Mouse (Mus musculus) MEL (cell line): ENCODE data around the gene Plau. TPM values are rescaled to one million over a fixed set of nuclear protein-coding genes. Genes with fewer than 3 reads are reported as not detected.

ENCODE experiments used
- DNase-seq: peaks from one replicate; pipeline ENCODE4 v3.0.0; 2011; ENCODE audit warnings: low read depth, low spot score
- H3K27ac ChIP-seq: 2 replicates; pipeline ENCODE4 v1.5.1; 2012; ENCODE audit warnings: low read depth, mild to moderate bottlenecking, control low read depth, low read length, moderate library complexity; ENCODE audit not compliant: control insufficient read depth
- H3K27me3 ChIP-seq, 2 experiments: fragments of 150-350 bp in 1 of 2; sonication (generic) in 1 of 2; 2 replicates each; pipeline ENCODE4 v1.6.1; 2012; ENCODE audit warnings: low read length in 2 of 2, mild to moderate bottlenecking in 2 of 2, improper control_type of control experiment in 1 of 2, moderate library complexity in 1 of 2; ENCODE audit not compliant: insufficient read depth in 2 of 2, control insufficient read depth in 1 of 2
- H3K36me3 ChIP-seq, 2 experiments: 2 replicates each; pipeline ENCODE4 v1.6.1; 2012 to 2014; ENCODE audit warnings: low read length in 2 of 2, improper control_type of control experiment in 1 of 2, inconsistent platforms in 1 of 2, mild to moderate bottlenecking in 1 of 2; ENCODE audit not compliant: insufficient read depth in 2 of 2, control insufficient read depth in 1 of 2
- H3K4me1 ChIP-seq, 2 experiments: fragments of 150-350 bp in 1 of 2; sonication (generic) in 1 of 2; 2 replicates each; pipeline ENCODE4 v1.6.1; 2012; ENCODE audit warnings: low read length in 2 of 2, improper control_type of control experiment in 1 of 2, mild to moderate bottlenecking in 1 of 2; ENCODE audit not compliant: insufficient read depth in 2 of 2, control insufficient read depth in 1 of 2
- H3K4me3 ChIP-seq, 2 experiments: fragments of 150-350 bp in 1 of 2; sonication (generic) in 1 of 2; 2 replicates each; pipeline ENCODE4 v1.5.1; 2012; ENCODE audit warnings: low read depth in 2 of 2, low read length in 2 of 2, mild to moderate bottlenecking in 2 of 2, moderate library complexity in 2 of 2, control low read depth in 1 of 2, improper control_type of control experiment in 1 of 2; ENCODE audit not compliant: control insufficient read depth in 1 of 2, insufficient read depth in 1 of 2
- H3K79me2 ChIP-seq: 2 replicates; pipeline ENCODE4 v1.6.1; 2012; ENCODE audit warnings: mild to moderate bottlenecking, low read length, moderate library complexity; ENCODE audit not compliant: control insufficient read depth, poor library complexity, insufficient read depth
- H3K9ac ChIP-seq: 2 replicates; pipeline ENCODE4 v1.6.1; 2012; ENCODE audit warnings: low read depth, mild to moderate bottlenecking, control low read depth, low read length, moderate library complexity; ENCODE audit not compliant: control insufficient read depth, poor library complexity, severe bottlenecking
- H3K9me3 ChIP-seq: fragments of 150-350 bp; sonication (generic); replicated peaks from 2 replicates; pipeline ENCODE4 v1.6.1; 2012; ENCODE audit warnings: mild to moderate bottlenecking, low read length, improper control_type of control experiment, moderate library complexity; ENCODE audit not compliant: insufficient read depth
- CHD1 ChIP-seq: IDR thresholded peaks from 2 replicates; pipeline ENCODE4 v1.6.1; 2012; ENCODE audit warnings: low read depth, mild to moderate bottlenecking, inconsistent platforms, low read length, improper control_type of control experiment
- ELF1 ChIP-seq: IDR thresholded peaks from 2 replicates; pipeline ENCODE4 v1.6.1; 2014; ENCODE audit warnings: low read depth, mild to moderate bottlenecking, inconsistent platforms, low read length, improper control_type of control experiment, moderate library complexity
- EP300 ChIP-seq, 2 experiments: IDR thresholded peaks; 2 replicates each; pipeline ENCODE4 v1.6.1; 2011; ENCODE audit warnings: improper control_type of control experiment in 2 of 2, low read length in 2 of 2, low read depth in 1 of 2, mild to moderate bottlenecking in 1 of 2
- ETS1 ChIP-seq: IDR thresholded peaks from 2 replicates; pipeline ENCODE4 v1.6.1; 2012; ENCODE audit warnings: low read depth, mild to moderate bottlenecking, inconsistent platforms, low read length, improper control_type of control experiment, moderate library complexity
- GATA1 ChIP-seq: IDR thresholded peaks from 2 replicates; pipeline ENCODE4 v1.6.1; 2011; ENCODE audit warnings: low read depth, low read length, improper control_type of control experiment
- HCFC1 ChIP-seq: IDR thresholded peaks from 2 replicates; pipeline ENCODE4 v1.6.1; 2012; ENCODE audit warnings: low read depth, mild to moderate bottlenecking, inconsistent platforms, low read length, improper control_type of control experiment, moderate library complexity
- JUND ChIP-seq: IDR thresholded peaks from 2 replicates; pipeline ENCODE4 v1.6.1; 2011; ENCODE audit warnings: low read depth, mild to moderate bottlenecking, improper control_type of control experiment, low read length
- MAFK ChIP-seq: IDR thresholded peaks from 2 replicates; pipeline ENCODE4 v1.6.1; 2011; ENCODE audit warnings: low read depth, mild to moderate bottlenecking, low read length, improper control_type of control experiment, borderline replicate concordance
- MAZ ChIP-seq: IDR thresholded peaks from 2 replicates; pipeline ENCODE4 v1.6.1; 2012; ENCODE audit warnings: low read depth, mild to moderate bottlenecking, inconsistent platforms, low read length, improper control_type of control experiment
- MXI1 ChIP-seq: IDR thresholded peaks from 2 replicates; pipeline ENCODE4 v1.6.1; 2011; ENCODE audit warnings: mild to moderate bottlenecking, low read depth, low read length, improper control_type of control experiment
- MYB ChIP-seq: IDR thresholded peaks from 2 replicates; pipeline ENCODE4 v1.6.1; 2011; ENCODE audit warnings: mild to moderate bottlenecking, low read depth, low read length, improper control_type of control experiment
- NELFE ChIP-seq: IDR thresholded peaks from 2 replicates; pipeline ENCODE4 v1.6.1; 2011; ENCODE audit warnings: low read depth, low read length, improper control_type of control experiment
- NRF1 ChIP-seq: IDR thresholded peaks from 2 replicates; pipeline ENCODE4 v1.6.1; 2014; ENCODE audit warnings: low read depth, mild to moderate bottlenecking, inconsistent platforms, low read length, improper control_type of control experiment, moderate library complexity; ENCODE audit not compliant: poor library complexity, insufficient read depth, severe bottlenecking
- POLR2A ChIP-seq, 2 experiments: IDR thresholded peaks; 2 replicates each; pipeline ENCODE4 v1.6.1; 2011 to 2012; ENCODE audit warnings: low read length in 2 of 2, mild to moderate bottlenecking in 2 of 2, control low read depth in 1 of 2, improper control_type of control experiment in 1 of 2, low read depth in 1 of 2, moderate library complexity in 1 of 2; ENCODE audit not compliant: control insufficient read depth in 1 of 2, insufficient read depth in 1 of 2, poor library complexity in 1 of 2
- POLR2AphosphoS2 ChIP-seq: IDR thresholded peaks from 2 replicates; pipeline ENCODE4 v1.6.1; 2011; ENCODE audit warnings: low read length, improper control_type of control experiment
- RAD21 ChIP-seq: IDR thresholded peaks from 2 replicates; pipeline ENCODE4 v1.6.1; 2011; ENCODE audit warnings: mild to moderate bottlenecking, low read depth, low read length, improper control_type of control experiment
- SMC3 ChIP-seq: IDR thresholded peaks from 2 replicates; pipeline ENCODE4 v1.6.1; 2011; ENCODE audit warnings: low read depth, low read length, improper control_type of control experiment
- TAL1 ChIP-seq: IDR thresholded peaks from 2 replicates; pipeline ENCODE4 v1.6.1; 2012; ENCODE audit warnings: mild to moderate bottlenecking, inconsistent platforms, low read length, moderate library complexity, mixed read lengths
- TBP ChIP-seq: IDR thresholded peaks from 2 replicates; pipeline ENCODE4 v1.8.0; 2011; ENCODE audit warnings: low read depth, low read length, improper control_type of control experiment
- UBTF ChIP-seq: IDR thresholded peaks from 2 replicates; pipeline ENCODE4 v1.6.1; 2012; ENCODE audit warnings: low read depth, mild to moderate bottlenecking, inconsistent platforms, low read length, improper control_type of control experiment, moderate library complexity, borderline replicate concordance; ENCODE audit not compliant: insufficient read depth
- USF1 ChIP-seq: IDR thresholded peaks from 2 replicates; pipeline ENCODE4 v1.6.1; 2014; ENCODE audit warnings: low read depth, mild to moderate bottlenecking, inconsistent platforms, low read length, improper control_type of control experiment, moderate library complexity
- ZC3H11A ChIP-seq: IDR thresholded peaks from 2 replicates; pipeline ENCODE4 v1.6.1; 2012; ENCODE audit warnings: low read depth, mild to moderate bottlenecking, inconsistent platforms, low read length, improper control_type of control experiment
- ZMIZ1 ChIP-seq: IDR thresholded peaks from 2 replicates; pipeline ENCODE4 v1.6.1; 2012; ENCODE audit warnings: low read depth, mild to moderate bottlenecking, inconsistent platforms, low read length, improper control_type of control experiment, moderate library complexity
- polyA plus RNA-seq, 2 experiments: library from polyadenylated mRNA; stranded (reverse) in 1 of 2; unstranded in 1 of 2; fragments of >175 nt in 1 of 2; fragments of >200 nt in 1 of 2; gene quantifications; 2 replicates each; pipeline versions ENCODE4 v1.2.1 to v1.2.4; 2012; ENCODE audit warnings: low replicate concordance in 2 of 2, low read depth in 1 of 2; ENCODE audit not compliant: insufficient read length in 2 of 2, insufficient read depth in 1 of 2, missing spikeins in 1 of 2
- total RNA-seq: library from RNA; depleted of rRNA; stranded (reverse); fragments of 300-350 nt; gene quantifications from 2 replicates; pipeline ENCODE4 v1.2.3, GENCODE M21; 2012

Gene Plau
- total and polyA plus RNA-seq, 3 experiments, result 0.04 TPM; not detected in 2

- Histone ChIP-seq H3K79me2 (no peaks in the 10 kb centered on the region), H3K9ac (no peak overlapping the region), H3K27ac (no peak overlapping the region), H3K36me3 (peaks cover 0 to 4% of the 10 kb centered on the region in 2 experiments; a peak in 1 of 4 replicates), H3K4me1 (peaks cover 2 to 8% of the 10 kb centered on the region in 2 experiments; a peak in 3 of 4 replicates), H3K4me3 (no peak overlapping the region), H3K9me3 (no peaks in the 10 kb centered on the region), H3K27me3 (peaks cover 1 to 2% of the 10 kb centered on the region in 2 experiments; a peak in 3 of 4 replicates)
- DNase-seq, result no peak
- no peak for TF ChIP-seq USF1
- no peak for TF ChIP-seq POLR2AphosphoS2
- TF ChIP-seq NRF1, result no peak
- no peak for TF ChIP-seq MYB
- no peak for TF ChIP-seq UBTF
- no peak for TF ChIP-seq NELFE
These were observed 9.0 kb upstream of the Plau start for GRCm38 (mm10) chr14:20827491-20827890.

- H3K9me3 ChIP-seq, result no peaks in the 10 kb centered on the region
- no peak overlapping the region for H3K4me3 ChIP-seq
- DNase-seq, result no peak
- peaks cover 0 to 4% of the 10 kb centered on the region in 2 experiments; a peak in 1 of 4 replicates for H3K36me3 ChIP-seq
- H3K27me3 ChIP-seq, result peaks cover 1 to 2% of the 10 kb centered on the region in 2 experiments; a peak in 3 of 4 replicates
- TF ChIP-seq TBP (no peak), GATA1 (no peak), ZC3H11A (no peak), JUND (no peak), POLR2A (IDR thresholded peaks at IDR 0.05; ENCODE audit: control insufficient read depth in 1 of 2, insufficient read depth in 1 of 2, low read depth in 1 of 2, low read length in 2 of 2, poor library complexity in 1 of 2) (no peak), CHD1 (no peak), HCFC1 (no peak), USF1 (no peak), ETS1 (no peak), SMC3 (no peak), MAFK (no peak), MAZ (no peak), POLR2AphosphoS2 (no peak), RAD21 (no peak), ZMIZ1 (no peak), MXI1 (no peak), EP300 (IDR thresholded peaks at IDR 0.05; ENCODE audit: low read depth in 1 of 2, low read length in 2 of 2) (no peak), ELF1 (no peak), NRF1 (no peak), TAL1 (no peak)
- H3K27ac ChIP-seq, result no peak overlapping the region
- no peaks in the 10 kb centered on the region for H3K79me2 ChIP-seq
- H3K9ac ChIP-seq, result no peak overlapping the region
- peaks cover 2 to 8% of the 10 kb centered on the region in 2 experiments; a peak in 3 of 4 replicates for H3K4me1 ChIP-seq
These were observed 7.9 kb upstream of the Plau start for GRCm38 (mm10) chr14:20828524-20828923.
